Mouse (Mus musculus) heart, embryonic 13.5 days (tissue): ENCODE results near the gene Gm11565. TPM values are rescaled to one million over a fixed set of nuclear protein-coding genes. Genes with fewer than 3 reads are reported as not detected.
"Not testable (repeated sequence)": the region's sequence is repeated elsewhere in the genome, so short reads cannot be mapped to it uniquely, and the experiment has no call there.

Experiments used
- ATAC-seq: fragments of 200-750 bp; cut with Nextera tagmentation; 2 replicates; pipeline ENCODE4 v1.8.0; 2017; ENCODE audit warnings: moderate TSS enrichment; ENCODE audit not compliant: insufficient number of reproducible peaks, low FRiP score, low TSS enrichment; ENCODE audit errors: extremely low read depth
- H3K27ac ChIP-seq: fragments of 300-500 bp; sonication (generic); replicated peaks from 2 replicates; pipeline ENCODE4 v1.5.1; 2015; ENCODE audit warnings: moderate library complexity, mild to moderate bottlenecking, inconsistent platforms
- H3K27me3 ChIP-seq: fragments of 300-500 bp; sonication (generic); replicated peaks from 2 replicates; pipeline ENCODE4 v1.6.1; 2015; ENCODE audit warnings: mild to moderate bottlenecking, inconsistent platforms
- H3K36me3 ChIP-seq: fragments of 300-500 bp; sonication (generic); 2 replicates; pipeline ENCODE4 v1.6.1; 2015; ENCODE audit warnings: mild to moderate bottlenecking, inconsistent platforms
- H3K4me1 ChIP-seq: fragments of 300-500 bp; sonication (generic); 2 replicates; pipeline ENCODE4 v1.6.1; 2015; ENCODE audit warnings: inconsistent platforms
- H3K4me2 ChIP-seq: fragments of 300-500 bp; sonication (generic); 2 replicates; pipeline ENCODE4 v1.6.1; 2015; ENCODE audit warnings: inconsistent platforms, mild to moderate bottlenecking, moderate library complexity
- H3K4me3 ChIP-seq: fragments of 300-500 bp; sonication (generic); 2 replicates; pipeline ENCODE4 v1.5.1; 2015; ENCODE audit warnings: moderate library complexity, mild to moderate bottlenecking, inconsistent platforms
- H3K9ac ChIP-seq: fragments of 300-500 bp; sonication (generic); 2 replicates; pipeline ENCODE4 v1.6.1; 2015; ENCODE audit warnings: inconsistent platforms, mild to moderate bottlenecking, moderate library complexity
- H3K9me3 ChIP-seq: fragments of 300-500 bp; sonication (generic); 2 replicates; pipeline ENCODE4 v1.6.1; 2016; ENCODE audit warnings: inconsistent platforms
- WGBS: fragments of 180-500 bp; shearing (Covaris S2); methylation state at CpG from one replicate; pipeline ENCODE4 v1.1.7; 2015; ENCODE audit warnings: mixed read lengths; 5-methylcytosine and 5-hydroxymethylcytosine counted together
- polyA plus RNA-seq: library from polyadenylated mRNA; unstranded; fragments of >200 nt; fragmentation: Nextera tagmentation; extraction: Ambion mirVana; gene quantifications from 2 replicates; pipeline ENCODE4 v1.2.1, GENCODE M21; 2015

Gene Gm11565
- polyA plus RNA-seq, result not detected in 2 replicates

GRCm38 (mm10) chr11:99914451-99914850 is at the start of gene Gm11565:
Gene Gm11565 (plus strand): TSS chr11:99914751.
- 78% methylated on average over 3 of the region's 3 CpGs for WGBS
- ATAC-seq, result no peak
- Histone ChIP-seq H3K9me3 (no peaks in the 10 kb centered on the region; the same call in none of the 2 replicates), H3K4me1 (no peaks in the 10 kb centered on the region), H3K36me3 (no peaks in the 10 kb centered on the region), H3K27me3 (no peaks in the 10 kb centered on the region), H3K4me2 (no peak within 1 kb of the TSS), H3K9ac (no peak within 1 kb of the TSS), H3K4me3 (no peak within 1 kb of the TSS), H3K27ac (no peak within 1 kb of the TSS)

- not testable (repeated sequence) for H3K36me3 ChIP-seq, H3K27ac ChIP-seq, H3K9me3 ChIP-seq, H3K4me1 ChIP-seq, H3K4me3 ChIP-seq, H3K27me3 ChIP-seq, ATAC-seq, H3K9ac ChIP-seq, H3K4me2 ChIP-seq
- WGBS, result 75% methylated on average over 1 of the region's 1 CpGs
These were observed 41.5 kb upstream of the Gm11565 start, which contains the start of gene Krtap9-1 for GRCm38 (mm10) chr11:99873089-99873488. Gene Krtap9-1 (plus strand): TSS chr11:99873389.

- H3K4me1 ChIP-seq, H3K4me2 ChIP-seq, H3K27ac ChIP-seq, H3K36me3 ChIP-seq, H3K9ac ChIP-seq, H3K4me3 ChIP-seq, H3K27me3 ChIP-seq, ATAC-seq, H3K9me3 ChIP-seq: not testable (repeated sequence)
- WGBS, result 36% methylated on average over 1 of the region's 1 CpGs
These were observed 35.7 kb upstream of the Gm11565 start, which contains the start of gene Gm11567 for GRCm38 (mm10) chr11:99878887-99879286. Gene Gm11567 (plus strand): TSS chr11:99879187.

- Histone ChIP-seq H3K36me3 (no peaks in the 10 kb centered on the region), H3K4me2 (no peak within 1 kb of the TSS), H3K27ac (no peak within 1 kb of the TSS), H3K4me1 (no peaks in the 10 kb centered on the region), H3K27me3 (no peaks in the 10 kb centered on the region), H3K9me3 (no peaks in the 10 kb centered on the region), H3K9ac (no peak within 1 kb of the TSS), H3K4me3 (no peak within 1 kb of the TSS)
- WGBS, result 77% methylated on average over 2 of the region's 2 CpGs
- no peak for ATAC-seq
These were observed 6.9 kb upstream of the Gm11565 start, which contains the start of gene Krtap31-1 for GRCm38 (mm10) chr11:99907620-99908019. Gene Krtap31-1 (plus strand): TSS chr11:99907920.

- 73% methylated on average over 1 of the region's 1 CpGs for WGBS
- Histone ChIP-seq H3K36me3 (no peaks in the 10 kb centered on the region), H3K9ac (no peak within 1 kb of the TSS), H3K9me3 (no peaks in the 10 kb centered on the region), H3K27me3 (no peaks in the 10 kb centered on the region; the same call in 1 of the 2 replicates), H3K4me2 (no peak within 1 kb of the TSS), H3K27ac (no peak within 1 kb of the TSS), H3K4me1 (no peaks in the 10 kb centered on the region), H3K4me3 (no peak within 1 kb of the TSS)
- no peak for ATAC-seq
These were observed 21.4 kb downstream of the Gm11565 start, which contains the start of gene Krtap31-2 for GRCm38 (mm10) chr11:99935991-99936390. Gene Krtap31-2 (plus strand): TSS chr11:99936291.

GRCm38 (mm10) chr11:99937751-99938264 is 23.3 kb downstream of the Gm11565 start:
- no peak overlapping the region for H3K27ac ChIP-seq
- no peaks in the 10 kb centered on the region for H3K36me3 ChIP-seq
- H3K9me3 ChIP-seq, result no peaks in the 10 kb centered on the region
- H3K4me1 ChIP-seq, result no peaks in the 10 kb centered on the region
- no peak overlapping the region for H3K4me3 ChIP-seq
- no peaks in the 10 kb centered on the region; the same call in 1 of the 2 replicates for H3K27me3 ChIP-seq
- ATAC-seq, result no peak
- H3K4me2 ChIP-seq, result no peak overlapping the region
- no peak overlapping the region for H3K9ac ChIP-seq
- 71% methylated on average over 9 of the region's 9 CpGs for WGBS

- 77% methylated on average over 2 of the region's 2 CpGs for WGBS
- no peak for ATAC-seq
- no peak within 1 kb of the TSS for H3K27ac ChIP-seq
- no peak within 1 kb of the TSS for H3K4me3 ChIP-seq
- H3K9me3 ChIP-seq, result 0 out of 2 replicates have a peak, but pooled peaks cover 7% of the 10 kb centered on the region
- no peaks in the 10 kb centered on the region for H3K4me1 ChIP-seq
- no peak within 1 kb of the TSS for H3K9ac ChIP-seq
- no peaks in the 10 kb centered on the region for H3K27me3 ChIP-seq
- no peak within 1 kb of the TSS for H3K4me2 ChIP-seq
- H3K36me3 ChIP-seq, result no peaks in the 10 kb centered on the region
These were observed 33.6 kb downstream of the Gm11565 start, which contains the start of gene Krtap9-5 for GRCm38 (mm10) chr11:99948175-99948574. Gene Krtap9-5 (plus strand): TSS chr11:99948475.

GRCm38 (mm10) chr11:99964213-99964612 is 49.7 kb downstream of the Gm11565 start:
- ATAC-seq, result no peak
- WGBS, result 51% methylated on average over 6 of the region's 6 CpGs
- H3K4me2 ChIP-seq, result no peak overlapping the region

More at GRCm38 (mm10) chr11:99964213-99964612, 49.7 kb downstream of the Gm11565 start:
- Histone ChIP-seq H3K9me3 (no peaks in the 10 kb centered on the region), H3K36me3 (no peaks in the 10 kb centered on the region), H3K27ac (no peak overlapping the region), H3K9ac (no peak overlapping the region), H3K4me1 (no peaks in the 10 kb centered on the region), H3K4me3 (no peak overlapping the region), H3K27me3 (no peaks in the 10 kb centered on the region)

Other genes with a start within 250 kb of the Gm11565 start
- gene Krtap4-6, start 248.8 kb upstream of the Gm11565 start, polyA plus RNA-seq, result not detected in 2 replicates
- not detected in 2 replicates for gene Gm14190, start 224.0 kb upstream of the Gm11565 start, polyA plus RNA-seq
- not detected in 2 replicates for gene Gm14180, start 180.5 kb upstream of the Gm11565 start, polyA plus RNA-seq
- not detected in 2 replicates for gene Gm11595, start 141.8 kb upstream of the Gm11565 start, polyA plus RNA-seq
- gene Krtap4-8, start 134.0 kb upstream of the Gm11565 start, polyA plus RNA-seq, result not detected in 2 replicates
- gene Krtap4-9, start 129.6 kb upstream of the Gm11565 start, polyA plus RNA-seq, result not detected in 2 replicates
- gene Gm11596, start 121.3 kb upstream of the Gm11565 start, polyA plus RNA-seq, result not detected in 2 replicates
- not detected in 2 replicates for gene Gm11569, start 115.8 kb upstream of the Gm11565 start, polyA plus RNA-seq
- not detected in 2 replicates for gene Gm11554, start 110.3 kb upstream of the Gm11565 start, polyA plus RNA-seq
- gene Krtap4-13, start 104.9 kb upstream of the Gm11565 start, polyA plus RNA-seq, result not detected in 2 replicates
- gene Gm11564, start 99.1 kb upstream of the Gm11565 start, polyA plus RNA-seq, result not detected in 2 replicates
- gene 2300003K06Rik, start 76.7 kb upstream of the Gm11565 start, polyA plus RNA-seq, result not detected in 2 replicates
- not detected in 2 replicates for gene Krtap4-16, start 63.1 kb upstream of the Gm11565 start, polyA plus RNA-seq
- gene Gm11568, start 56.8 kb upstream of the Gm11565 start, polyA plus RNA-seq, result not detected in 2 replicates
- not detected in 2 replicates for gene Gm11559, start 50.3 kb upstream of the Gm11565 start, polyA plus RNA-seq
- not detected in 2 replicates for gene Krtap9-1, start 41.4 kb upstream of the Gm11565 start, polyA plus RNA-seq
- not detected in 2 replicates for gene Gm11567, start 35.6 kb upstream of the Gm11565 start, polyA plus RNA-seq
- not detected in 2 replicates for gene Krtap31-1, start 6.8 kb upstream of the Gm11565 start, polyA plus RNA-seq
- gene Krtap31-2, start 21.5 kb downstream of the Gm11565 start, polyA plus RNA-seq, result not detected in 2 replicates
- gene Krtap9-5, start 33.7 kb downstream of the Gm11565 start, polyA plus RNA-seq, result not detected in 2 replicates
- not detected in 2 replicates for gene Krtap29-1, start 64.3 kb downstream of the Gm11565 start, polyA plus RNA-seq
- gene Krtap16-1, start 71.8 kb downstream of the Gm11565 start, polyA plus RNA-seq, result not detected in 2 replicates
- not detected in 2 replicates for gene Krtap17-1, start 79.2 kb downstream of the Gm11565 start, polyA plus RNA-seq
- gene Krt33a, start 101.5 kb downstream of the Gm11565 start, polyA plus RNA-seq, result not detected in 2 replicates
- gene Krt33b, start 115.1 kb downstream of the Gm11565 start, polyA plus RNA-seq, result not detected in 2 replicates
- gene Krt34, start 126.8 kb downstream of the Gm11565 start, polyA plus RNA-seq, result not detected in 2 replicates
- gene Krt31, start 135.8 kb downstream of the Gm11565 start, polyA plus RNA-seq, result not detected in 2 replicates
- not detected in 2 replicates for gene Krt32, start 173.5 kb downstream of the Gm11565 start, polyA plus RNA-seq
- not detected in 2 replicates for gene Krt35, start 181.5 kb downstream of the Gm11565 start, polyA plus RNA-seq
- gene Krt36, start 190.9 kb downstream of the Gm11565 start, polyA plus RNA-seq, result not detected in 2 replicates
- not detected in 2 replicates for gene Krt13, start 206.8 kb downstream of the Gm11565 start, polyA plus RNA-seq
- 1.2 and 1.5 TPM in 2 replicates for gene Krt15, start 221.2 kb downstream of the Gm11565 start, polyA plus RNA-seq
- 72.6 and 74.0 TPM in 2 replicates for gene Krt19, start 233.9 kb downstream of the Gm11565 start, polyA plus RNA-seq